ENCODE assay signal across 8 mouse cellular contexts in genomic region chr10:81176466-81177271, GRCm38 (mm10). TPM values are rescaled to one million over a fixed set of nuclear protein-coding genes. Genes with fewer than 3 reads are reported as not detected.
A peak's percentile ranks its signal among the peaks of the same experiment; 100 is the strongest.
DNase-seq lines count a peak whose midpoint lies in the region; ATAC-seq lines count a peak whose summit lies in the region.

TSS of gene Eef2 (plus strand) at chr10:81176631.

- H3K27me3 ChIP-seq in embryonic facial prominence, embryonic 11.5 days (ENCODE audit: control insufficient read depth, insufficient read depth, low read length) = no peaks in the 10 kb centered on the region
- H3K27me3 ChIP-seq in limb, embryonic 10.5 days (ENCODE audit: low read depth, poor library complexity, severe bottlenecking) = no peaks in the 10 kb centered on the region
- H3K27me3 ChIP-seq in midbrain, embryonic 12.5 days = no peaks in the 10 kb centered on the region

- peak; percentile 76 for ATAC-seq in embryonic facial prominence, embryonic 11.5 days (replicated peaks; ENCODE audit: insufficient number of reproducible peaks, low FRiP score, low TSS enrichment, low read depth)
- ATAC-seq in midbrain, embryonic 12.5 days (ENCODE audit: low FRiP score, low read depth) = peak; percentile 80

- DNase-seq in 3134 (ENCODE audit: extremely low read depth, insufficient read length, low spot score) = peak; percentile 97
- peak; percentile 100 for DNase-seq in adrenal gland, postnatal 25 days
- DNase-seq in embryonic facial prominence, embryonic 11.5 days (ENCODE audit: low spot score) = peak; percentile 99
- peak; percentile 100 for DNase-seq in heart, adult 11 months
- peak; percentile 100 for DNase-seq in kidney, adult 18-20 months
- DNase-seq in limb, embryonic 10.5 days (ENCODE audit: low spot score) = peak; percentile 99
- peak; percentile 99 for DNase-seq in skeletal muscle tissue, adult 2 months (ENCODE audit: low read depth, low spot score)

- H3K4me3 ChIP-seq in embryonic facial prominence, embryonic 11.5 days (ENCODE audit: low read depth, low read length) = peak within 1 kb of the TSS; percentile 83
- peak within 1 kb of the TSS; percentile 96 for H3K4me3 ChIP-seq in limb, embryonic 10.5 days
- H3K4me3 ChIP-seq in midbrain, embryonic 12.5 days = peak within 1 kb of the TSS; percentile 99

- peak within 1 kb of the TSS; percentile 89 for H3K4me2 ChIP-seq in embryonic facial prominence, embryonic 11.5 days (ENCODE audit: low read depth, low read length)
- peak within 1 kb of the TSS; percentile 95 for H3K4me2 ChIP-seq in midbrain, embryonic 12.5 days (replicated peaks)

- no peaks in the 10 kb centered on the region for H3K9me3 ChIP-seq in embryonic facial prominence, embryonic 11.5 days (replicated peaks; ENCODE audit: control insufficient read depth, low read length)
- no peaks in the 10 kb centered on the region for H3K9me3 ChIP-seq in limb, embryonic 10.5 days (replicated peaks)
- H3K9me3 ChIP-seq in midbrain, embryonic 12.5 days = no peaks in the 10 kb centered on the region

- H3K4me1 ChIP-seq in embryonic facial prominence, embryonic 11.5 days (ENCODE audit: control insufficient read depth, insufficient read depth, low read length) = peaks cover 2% of the 10 kb centered on the region; the same call in 1 of the 2 replicates
- H3K4me1 ChIP-seq in limb, embryonic 10.5 days = peaks cover 58% of the 10 kb centered on the region
- peaks cover 53% of the 10 kb centered on the region for H3K4me1 ChIP-seq in midbrain, embryonic 12.5 days

- H3K27ac ChIP-seq in embryonic facial prominence, embryonic 11.5 days (replicated peaks; ENCODE audit: low read depth, low read length) = peak within 1 kb of the TSS; percentile 75
- peak within 1 kb of the TSS; percentile 97 for H3K27ac ChIP-seq in limb, embryonic 10.5 days
- H3K27ac ChIP-seq in midbrain, embryonic 12.5 days (replicated peaks) = peak within 1 kb of the TSS; percentile 93

- under 1% methylated on average over 77 of the region's 77 CpGs for WGBS in embryonic facial prominence, embryonic 11.5 days
- under 1% methylated on average over 77 of the region's 77 CpGs for WGBS in limb, embryonic 10.5 days
- WGBS in midbrain, embryonic 12.5 days = under 1% methylated on average over 77 of the region's 77 CpGs

- H3K36me3 ChIP-seq in embryonic facial prominence, embryonic 11.5 days (replicated peaks; ENCODE audit: control insufficient read depth, insufficient read depth, low read depth, low read length) = peaks cover 38% of the 10 kb centered on the region
- H3K36me3 ChIP-seq in limb, embryonic 10.5 days = peaks cover 51% of the 10 kb centered on the region
- H3K36me3 ChIP-seq in midbrain, embryonic 12.5 days = peaks cover 44% of the 10 kb centered on the region

- H3K9ac ChIP-seq in embryonic facial prominence, embryonic 11.5 days (replicated peaks; ENCODE audit: low read length) = peak within 1 kb of the TSS; percentile 90
- peak within 1 kb of the TSS; percentile 99 for H3K9ac ChIP-seq in midbrain, embryonic 12.5 days (replicated peaks)

RNA-seq across cellular contexts. Expression of gene Eef2, which starts in this region (rescaled TPM):
- total RNA-seq in adrenal gland, postnatal 25 days (2021) = 1,495 and 1,572 TPM in 2 replicates
- polyA plus RNA-seq in embryonic facial prominence, embryonic 11.5 days (2014; fragmentation: Nextera tagmentation; extraction: Ambion mirVana) = 417 and 424 TPM in 2 replicates
- polyA plus RNA-seq in limb, embryonic 10.5 days (2016; fragmentation: Nextera tagmentation; extraction: Ambion mirVana) = 575 and 611 TPM in 2 replicates
- polyA plus RNA-seq in midbrain, embryonic 12.5 days (2016; fragmentation: Nextera tagmentation; extraction: Ambion mirVana) = 531 and 534 TPM in 2 replicates

Comparison
In these comparisons a context has a peak if more than half of its experiments do, and no peak if none do; other contexts are left out.
1. Peak in every context shown above with its lines: DNase-seq, ATAC-seq, H3K4me3 ChIP-seq and H3K27ac ChIP-seq.